Mouse (Mus musculus): ENCODE data around the gene Hist1h2ao. TPM values are rescaled to one million over a fixed set of nuclear protein-coding genes. Genes with fewer than 3 reads are reported as not detected.
A peak's percentile ranks its signal among the peaks of the same experiment; 100 is the strongest.
"Not testable (repeated sequence)": the region's sequence is repeated elsewhere in the genome, so short reads cannot be mapped to it uniquely, and the experiment has no call there.

Hist1h2ao gene
- polyA plus RNA-seq, 1 experiment from 2014 or later = not detected

DNA sequence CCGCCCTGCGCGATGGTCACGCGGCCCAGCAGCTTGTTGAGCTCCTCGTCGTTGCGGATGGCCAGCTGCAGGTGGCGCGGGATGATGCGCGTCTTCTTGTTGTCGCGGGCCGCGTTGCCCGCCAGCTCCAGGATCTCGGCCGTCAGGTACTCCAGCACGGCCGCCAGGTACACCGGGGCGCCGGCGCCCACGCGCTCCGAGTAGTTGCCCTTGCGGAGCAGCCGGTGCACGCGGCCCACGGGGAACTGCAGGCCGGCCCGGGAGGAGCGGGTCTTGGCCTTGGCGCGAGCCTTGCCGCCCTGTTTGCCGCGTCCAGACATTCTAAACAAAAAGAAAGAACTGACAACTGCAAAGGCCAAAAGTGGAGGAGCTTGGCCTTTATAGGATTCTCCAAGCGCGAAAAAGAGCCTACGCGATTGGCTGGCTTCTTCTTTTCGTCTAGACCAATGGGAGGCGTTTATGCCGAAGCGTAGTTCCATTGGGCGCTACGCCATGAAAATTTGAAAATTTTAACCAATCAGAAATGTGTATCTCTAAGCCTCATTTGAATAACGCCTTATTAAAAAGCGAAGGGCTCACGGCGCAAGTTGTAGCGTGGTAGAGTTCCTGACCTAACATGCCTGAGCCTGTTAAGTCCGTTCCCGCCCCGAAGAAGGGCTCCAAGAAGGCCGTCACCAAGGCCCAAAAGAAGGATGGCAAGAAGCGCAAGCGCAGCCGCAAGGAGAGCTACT lies 23.2 kb upstream of the Hist1h2ao start, which contains the start of the genes Hist1h2an and Hist1h2bp:
Gene Hist1h2an (minus strand): TSS at position 320 of the 731 bp plus-strand sequence.
Gene Hist1h2bp (plus strand): TSS at position 563 of the 731 bp plus-strand sequence.
- peak within 1 kb of the TSS; percentile 39 for H3K4me3 ChIP-seq
- peak within 1 kb of the TSS; percentile 77 for H3K27ac ChIP-seq (replicated peaks)
- H3K4me2 ChIP-seq = peak within 1 kb of the TSS; percentile 62
- H3K9me3 ChIP-seq, H3K27me3 ChIP-seq, H3K36me3 ChIP-seq: not testable (repeated sequence)
- H3K9ac ChIP-seq = peak within 1 kb of the TSS; percentile 64
- WGBS = under 1% methylated on average over 44 of the region's 63 CpGs
- ATAC-seq (ENCODE audit: low read depth) = peak; percentile 95
- H3K4me1 ChIP-seq (replicated peaks) = peaks cover 43% of the 10 kb centered on the region

DNA sequence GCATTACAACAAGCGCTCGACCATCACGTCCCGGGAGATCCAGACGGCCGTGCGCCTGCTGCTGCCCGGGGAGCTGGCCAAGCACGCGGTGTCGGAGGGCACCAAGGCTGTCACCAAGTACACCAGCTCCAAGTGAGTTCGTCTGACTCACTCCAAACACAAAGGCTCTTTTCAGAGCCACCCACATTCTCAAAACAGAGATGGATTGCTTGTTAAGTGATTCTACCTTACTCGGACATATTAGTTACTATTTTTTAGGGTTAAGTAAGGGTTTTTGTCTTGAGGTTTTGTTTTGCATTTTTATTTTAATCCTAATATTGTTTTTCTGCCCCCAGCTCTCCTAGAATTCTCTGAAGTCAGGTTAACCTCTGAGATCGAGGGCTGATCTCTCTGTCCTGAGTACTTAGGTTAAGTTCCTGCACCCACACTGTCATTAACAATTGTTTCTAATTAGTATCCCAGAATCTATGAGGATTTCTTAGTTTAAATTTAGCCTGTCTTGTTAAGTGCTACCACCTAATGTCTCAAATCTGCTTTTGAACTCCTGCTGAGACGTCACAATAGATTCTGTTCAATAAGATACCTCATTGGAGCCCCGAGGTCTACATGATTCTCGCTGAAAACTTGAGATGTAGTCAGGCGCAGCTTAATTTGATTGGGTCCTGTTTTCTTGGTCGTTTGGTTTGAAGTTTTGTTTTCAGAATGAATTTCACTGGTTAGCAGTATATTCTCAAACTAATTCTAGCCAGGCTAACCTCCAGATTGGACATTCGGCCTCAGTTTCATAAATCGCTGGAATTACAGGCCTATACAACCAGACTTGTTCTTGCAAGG lies 22.3 kb upstream of the Hist1h2ao start:
- Histone ChIP-seq H3K9ac (peak overlapping the region; percentile 58), H3K9me3 (no peaks in the 10 kb centered on the region)
- ATAC-seq (ENCODE audit: low read depth) = peak; percentile 52; the same call in 1 of the 2 replicates

DNA sequence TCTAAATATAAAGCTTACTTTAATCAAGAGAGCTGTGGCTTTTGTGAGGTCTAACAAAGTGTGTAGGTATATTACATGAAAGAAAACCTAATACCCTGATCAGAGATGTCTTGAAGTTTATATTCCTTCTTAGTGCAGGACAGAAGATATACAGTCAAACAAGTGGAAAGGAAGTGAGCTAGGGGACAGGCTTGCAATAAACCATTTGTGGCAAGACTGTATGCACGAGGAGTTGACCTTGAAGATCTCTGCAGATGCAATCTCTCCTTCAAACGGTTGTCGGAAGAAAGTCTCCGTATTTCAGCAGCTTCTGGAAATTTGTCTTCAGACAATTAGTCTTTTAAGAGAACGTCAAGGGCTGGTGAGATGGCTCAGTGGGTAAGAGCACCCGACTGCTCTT lies 20.3 kb upstream of the Hist1h2ao start:
- WGBS = 54% methylated on average over 6 of the region's 6 CpGs
- ATAC-seq (ENCODE audit: low read depth) = no peak
- Histone ChIP-seq H3K4me3 (no peak overlapping the region), H3K9ac (no peak overlapping the region), H3K36me3 (no peaks in the 10 kb centered on the region), H3K9me3 (no peaks in the 10 kb centered on the region), H3K4me1 (replicated peaks) (peaks cover 27% of the 10 kb centered on the region), H3K27me3 (no peaks in the 10 kb centered on the region), H3K4me2 (no peak overlapping the region), H3K27ac (replicated peaks) (no peak overlapping the region)

More for the DNA sequence above, 22.3 kb upstream of the Hist1h2ao start:
- Histone ChIP-seq H3K27me3 (no peaks in the 10 kb centered on the region), H3K4me3 (peak overlapping the region; percentile 39), H3K4me2 (peak overlapping the region; percentile 62), H3K4me1 (replicated peaks) (peaks cover 35% of the 10 kb centered on the region), H3K27ac (replicated peaks) (peak overlapping the region; percentile 77), H3K36me3 (no peaks in the 10 kb centered on the region)
- WGBS = 12% methylated on average over 17 of the region's 21 CpGs

DNA sequence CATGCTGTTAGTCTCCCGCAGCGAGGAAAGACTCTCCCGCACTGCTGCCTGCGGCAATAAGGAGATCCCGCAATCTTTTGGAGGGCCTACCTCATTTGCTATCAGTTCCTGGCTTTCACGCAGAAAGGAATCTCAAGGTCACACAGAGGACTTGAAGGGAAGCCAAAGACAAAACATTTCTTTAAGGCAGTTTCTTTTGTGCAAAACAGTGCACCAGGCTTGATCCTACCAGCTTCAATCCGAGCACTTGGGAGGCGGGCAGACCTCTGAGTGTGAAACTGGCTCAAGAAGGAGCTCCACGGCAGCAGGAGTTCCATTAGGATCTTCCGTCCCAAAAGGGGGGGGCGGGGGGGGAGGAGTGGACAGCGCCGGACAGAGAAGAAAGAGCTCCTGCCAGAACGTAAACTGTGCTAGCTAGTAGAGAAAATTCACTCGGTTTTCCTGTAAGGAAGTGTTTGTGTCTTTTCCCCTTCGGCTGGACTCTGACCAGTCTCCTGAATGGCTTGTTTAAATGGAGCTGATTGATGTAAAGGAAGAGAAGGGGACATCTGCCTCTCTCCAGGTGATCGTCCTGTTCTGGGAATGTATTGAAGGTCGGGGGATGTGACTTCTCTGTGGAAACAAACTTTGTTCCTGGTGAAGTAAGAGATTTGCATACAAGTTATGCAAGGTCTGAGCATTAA lies 19.5 kb upstream of the Hist1h2ao start:
- H3K4me1 ChIP-seq (replicated peaks) = peaks cover 25% of the 10 kb centered on the region
- H3K36me3 ChIP-seq = no peaks in the 10 kb centered on the region
- no peak overlapping the region for H3K27ac ChIP-seq (replicated peaks)
- no peaks in the 10 kb centered on the region for H3K9me3 ChIP-seq
- ATAC-seq (ENCODE audit: low read depth) = no peak
- H3K4me3 ChIP-seq = peak overlapping the region; percentile 14; the same call in 1 of the 2 replicates
- peak overlapping the region; percentile 57 for H3K9ac ChIP-seq
- H3K27me3 ChIP-seq = no peaks in the 10 kb centered on the region
- 6% methylated on average over 18 of the region's 18 CpGs for WGBS
- H3K4me2 ChIP-seq = peak overlapping the region; percentile 46

DNA sequence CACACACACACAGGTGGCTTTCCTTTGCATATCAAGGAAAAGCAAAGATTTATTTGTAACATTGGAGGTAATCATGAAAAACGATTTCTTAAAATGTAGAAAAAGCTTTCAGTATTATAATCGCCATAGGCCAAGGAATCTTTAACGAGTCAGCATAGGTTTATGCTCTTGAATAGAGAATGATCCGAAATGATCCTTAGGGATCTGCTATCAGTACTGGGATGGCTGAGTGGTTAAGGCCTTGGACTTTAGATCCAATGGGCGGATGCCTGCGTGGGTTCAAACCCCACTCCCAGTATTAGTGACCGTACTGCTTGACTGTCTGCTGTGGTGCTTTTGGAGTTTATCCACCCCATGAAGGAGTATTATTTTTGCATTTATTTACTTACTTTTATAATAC lies 14.7 kb upstream of the Hist1h2ao start:
- no peaks in the 10 kb centered on the region for H3K9me3 ChIP-seq
- 92% methylated on average over 7 of the region's 7 CpGs for WGBS
- no peak overlapping the region for H3K4me3 ChIP-seq
- no peaks in the 10 kb centered on the region for H3K36me3 ChIP-seq
- H3K4me1 ChIP-seq (replicated peaks) = peaks cover 5% of the 10 kb centered on the region
- no peak for ATAC-seq (ENCODE audit: low read depth)
- no peak overlapping the region for H3K27ac ChIP-seq (replicated peaks)
- H3K9ac ChIP-seq = no peak overlapping the region
- H3K4me2 ChIP-seq = no peak overlapping the region
- H3K27me3 ChIP-seq = no peaks in the 10 kb centered on the region

DNA sequence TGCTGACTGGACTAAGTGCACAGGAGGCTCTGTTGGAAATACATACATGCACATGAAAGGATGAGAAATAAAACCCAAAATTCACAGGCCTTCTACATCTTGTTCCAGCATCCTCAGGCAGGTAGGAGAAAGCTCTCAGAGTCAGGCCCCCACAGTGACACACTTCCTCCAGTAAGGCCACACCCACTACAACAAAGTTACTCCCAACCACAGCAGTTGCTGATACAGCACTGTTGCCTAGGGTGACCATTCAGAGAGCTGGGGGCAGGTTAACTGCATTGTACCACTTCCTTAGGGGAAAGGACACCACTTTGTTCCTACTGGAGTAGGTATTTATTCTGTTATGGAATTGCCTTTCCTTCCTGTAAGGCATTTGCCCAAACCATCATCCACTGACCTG lies 13.1 kb upstream of the Hist1h2ao start:
- not testable (repeated sequence) for H3K4me2 ChIP-seq; ATAC-seq (ENCODE audit: low read depth); H3K4me1 ChIP-seq (replicated peaks); H3K9me3 ChIP-seq; H3K27ac ChIP-seq (replicated peaks); H3K4me3 ChIP-seq; H3K9ac ChIP-seq; H3K27me3 ChIP-seq; H3K36me3 ChIP-seq

DNA sequence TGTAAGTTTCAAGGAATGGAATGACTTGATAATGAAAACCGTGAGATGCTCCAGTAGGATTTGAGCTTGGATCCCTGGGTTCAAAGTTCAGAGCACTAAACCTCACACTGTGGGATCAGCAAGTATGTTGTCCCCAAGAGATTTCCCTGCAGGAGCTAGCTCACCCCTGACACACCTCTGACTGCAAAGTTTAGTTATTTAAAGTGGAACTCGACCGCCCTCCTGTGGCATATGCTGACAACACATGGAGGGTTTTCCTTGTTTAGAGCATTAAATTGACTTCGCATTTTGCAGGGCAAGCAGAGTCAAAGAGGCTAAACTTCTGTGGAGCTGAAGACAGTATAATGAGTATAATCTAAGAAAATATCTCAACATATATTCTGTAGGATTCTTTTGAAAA lies 7.2 kb upstream of the Hist1h2ao start:
- WGBS = no CpG with 5 or more reads among the region's 4 CpGs
- H3K9ac ChIP-seq; H3K27ac ChIP-seq (replicated peaks); H3K9me3 ChIP-seq; H3K4me1 ChIP-seq (replicated peaks); H3K27me3 ChIP-seq; H3K4me3 ChIP-seq; H3K4me2 ChIP-seq; H3K36me3 ChIP-seq: not testable (repeated sequence)
- ATAC-seq (ENCODE audit: low read depth) = peak; percentile 69

DNA sequence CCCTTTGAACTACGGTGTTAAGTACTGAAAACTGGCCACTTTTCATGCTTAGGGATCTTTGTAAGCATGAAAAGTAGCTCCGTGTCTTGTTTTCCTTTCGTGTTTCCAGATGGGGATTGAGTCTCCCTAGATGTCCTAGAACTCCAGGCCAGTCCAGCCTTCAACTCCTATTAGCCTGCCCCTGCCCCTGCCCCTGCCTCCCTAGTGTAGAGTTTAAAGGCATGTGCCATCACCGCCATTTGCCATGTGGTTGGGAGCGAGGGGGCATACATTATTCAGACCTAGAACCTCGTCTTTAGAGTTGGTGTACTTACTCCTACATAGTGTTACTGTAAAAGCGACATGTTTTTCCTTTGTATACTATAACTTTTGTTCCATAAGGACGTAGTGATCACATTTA lies 809 bp downstream of the Hist1h2ao start:
- peak; percentile 18 for ATAC-seq (ENCODE audit: low read depth)
- H3K36me3 ChIP-seq = not testable (repeated sequence)
- WGBS = no CpG with 5 or more reads among the region's 8 CpGs

DNA sequence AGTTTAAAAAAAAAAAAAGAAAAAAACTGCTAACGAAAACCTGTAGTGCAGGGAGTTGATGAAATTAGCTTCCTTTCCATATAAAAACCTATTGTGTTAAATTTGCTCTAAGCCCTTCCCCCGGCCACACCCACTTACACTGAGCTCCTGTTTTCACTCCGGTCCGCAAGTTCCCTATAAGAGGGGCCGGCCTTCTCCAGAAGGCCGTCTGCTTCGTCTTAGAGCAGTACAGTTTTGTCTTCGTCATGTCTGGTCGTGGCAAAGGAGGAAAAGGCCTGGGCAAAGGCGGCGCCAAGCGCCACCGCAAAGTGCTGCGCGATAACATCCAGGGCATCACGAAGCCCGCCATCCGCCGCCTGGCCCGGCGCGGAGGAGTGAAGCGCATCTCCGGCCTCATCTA lies 1.3 kb downstream of the Hist1h2ao start, which contains the start of gene Hist1h4m:
Gene Hist1h4m (plus strand): TSS at position 208 of the 400 bp plus-strand sequence.
- not testable (repeated sequence) for H3K9me3 ChIP-seq; H3K4me1 ChIP-seq (replicated peaks); H3K27me3 ChIP-seq; H3K9ac ChIP-seq; H3K27ac ChIP-seq (replicated peaks); H3K36me3 ChIP-seq
- Histone ChIP-seq H3K4me3 (peak within 1 kb of the TSS; percentile 21), H3K4me2 (peak within 1 kb of the TSS; percentile 50)
- peak; percentile 34; the same call in 1 of the 2 replicates for ATAC-seq (ENCODE audit: low read depth)
- WGBS = no CpG with 5 or more reads among the region's 24 CpGs

More for the DNA sequence above, 809 bp downstream of the Hist1h2ao start:
- H3K9ac ChIP-seq; H3K27me3 ChIP-seq; H3K4me2 ChIP-seq; H3K4me3 ChIP-seq; H3K27ac ChIP-seq (replicated peaks); H3K9me3 ChIP-seq; H3K4me1 ChIP-seq (replicated peaks): not testable (repeated sequence)

DNA sequence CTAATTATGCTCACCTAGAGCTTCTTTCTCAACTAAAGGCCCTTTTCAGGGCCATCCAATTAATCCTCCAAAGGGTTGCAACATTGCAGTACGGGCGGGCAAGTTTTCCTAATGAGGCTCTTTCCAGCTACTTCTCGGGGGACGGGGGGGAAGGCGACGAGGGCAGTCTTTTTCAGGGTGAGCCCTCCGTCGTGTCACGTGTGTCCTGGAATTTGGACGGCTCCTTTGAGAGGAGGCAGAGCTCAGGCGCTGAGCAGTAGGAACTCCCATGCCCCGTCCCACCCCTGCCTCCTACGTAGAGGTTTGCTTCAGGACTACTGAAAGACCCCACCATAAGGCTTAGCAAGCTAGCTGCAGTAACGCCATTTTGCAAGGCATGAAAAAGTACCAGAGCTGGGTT lies 1.8 kb downstream of the Hist1h2ao start:
- not testable (repeated sequence) for H3K27ac ChIP-seq (replicated peaks); H3K4me1 ChIP-seq (replicated peaks); H3K9ac ChIP-seq; H3K27me3 ChIP-seq; ATAC-seq (ENCODE audit: low read depth); H3K36me3 ChIP-seq; H3K9me3 ChIP-seq
- H3K4me3 ChIP-seq = peak overlapping the region; percentile 21
- WGBS = 1% methylated on average over 14 of the region's 14 CpGs
- H3K4me2 ChIP-seq = peak overlapping the region; percentile 50

DNA sequence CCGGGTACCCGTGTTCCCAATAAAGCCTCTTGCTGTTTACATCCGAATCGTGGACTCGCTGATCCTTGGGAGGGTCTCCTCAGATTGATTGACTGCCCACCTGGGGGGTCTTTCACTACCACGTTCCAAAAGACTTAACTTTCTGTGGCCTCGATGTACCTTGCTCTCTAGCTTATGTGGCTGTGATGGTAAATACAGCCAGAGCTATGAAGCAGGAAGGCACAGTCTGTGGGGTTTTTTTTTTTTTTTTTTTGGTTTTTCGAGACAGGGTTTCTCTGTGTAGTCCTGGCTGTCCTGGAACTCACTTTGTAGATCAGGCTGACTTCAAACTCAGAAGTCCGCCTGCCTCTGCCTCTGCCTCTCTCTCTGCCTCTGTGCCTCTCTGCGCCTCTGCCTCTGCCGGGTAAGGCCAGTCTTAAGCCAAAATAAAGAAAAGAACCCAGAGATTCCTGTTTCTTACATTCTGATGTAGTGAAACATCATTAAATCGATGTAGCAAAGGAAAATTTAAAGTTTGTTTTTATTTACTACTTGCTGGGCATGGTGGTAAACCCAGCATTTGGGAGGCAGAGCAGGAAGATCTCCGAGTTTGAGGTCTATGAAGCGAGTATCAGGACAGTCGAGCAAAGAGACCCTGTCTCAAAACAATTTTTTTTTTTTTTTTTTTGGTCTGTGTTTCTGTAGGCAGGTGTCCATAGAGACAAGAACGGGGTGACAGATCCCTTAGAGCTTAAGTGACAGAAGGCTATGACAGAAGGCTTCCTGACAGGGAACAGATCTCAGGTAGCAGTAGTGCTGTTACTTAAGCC lies 10.0 kb downstream of the Hist1h2ao start:
- not testable (repeated sequence) for H3K4me1 ChIP-seq (replicated peaks); H3K4me2 ChIP-seq; H3K27me3 ChIP-seq; H3K27ac ChIP-seq (replicated peaks); H3K4me3 ChIP-seq; H3K9ac ChIP-seq; H3K9me3 ChIP-seq; H3K36me3 ChIP-seq; ATAC-seq (ENCODE audit: low read depth)
- 69% methylated on average over 5 of the region's 16 CpGs for WGBS

All from neural tube, embryonic 13.5 days (tissue).